Mouse (Mus musculus) adrenal gland, adult 18-20 months (tissue): ENCODE measurements around the gene Zfp944. TPM values are rescaled to one million over a fixed set of nuclear protein-coding genes. Genes with fewer than 3 reads are reported as not detected.
"Not testable (repeated sequence)": the region's sequence is repeated elsewhere in the genome, so short reads cannot be mapped to it uniquely, and the experiment has no call there.

Source experiments
- DNase-seq, 2 experiments: peaks; one replicate each; pipeline ENCODE4 v3.0.0; 2021 to 2022; ENCODE audit warnings: low spot score in 2 of 2
- long read RNA-seq, 2 experiments: library from polyadenylated mRNA; stranded (forward); transcript quantifications; one replicate each; pipeline ENCODE4 v2.0.0; 2021
- total RNA-seq, 2 experiments: library from RNA; stranded (reverse); gene quantifications; 1 replicate in 1 of 2; 2 replicates in 1 of 2; pipeline ENCODE4 v1.2.3; 2021

Zfp944 gene
- 1 to 10 TPM; 5.0 to 6.2 TPM for total RNA-seq
- long read RNA-seq, experiment 1, partial matches to known transcripts: 1 of 8 reads
- long read RNA-seq, experiment 1, other reads (novel, unspliced or antisense): 4 of 8 reads
- long read RNA-seq, experiment 2, transcript Zfp944-201 (6 exons, 2,784 nt): major isoform, 17 of 33 reads
- long read RNA-seq, experiment 2, partial matches to known transcripts: 2 of 33 reads
- long read RNA-seq, experiment 2, other reads (novel, unspliced or antisense): 14 of 33 reads

DNA sequence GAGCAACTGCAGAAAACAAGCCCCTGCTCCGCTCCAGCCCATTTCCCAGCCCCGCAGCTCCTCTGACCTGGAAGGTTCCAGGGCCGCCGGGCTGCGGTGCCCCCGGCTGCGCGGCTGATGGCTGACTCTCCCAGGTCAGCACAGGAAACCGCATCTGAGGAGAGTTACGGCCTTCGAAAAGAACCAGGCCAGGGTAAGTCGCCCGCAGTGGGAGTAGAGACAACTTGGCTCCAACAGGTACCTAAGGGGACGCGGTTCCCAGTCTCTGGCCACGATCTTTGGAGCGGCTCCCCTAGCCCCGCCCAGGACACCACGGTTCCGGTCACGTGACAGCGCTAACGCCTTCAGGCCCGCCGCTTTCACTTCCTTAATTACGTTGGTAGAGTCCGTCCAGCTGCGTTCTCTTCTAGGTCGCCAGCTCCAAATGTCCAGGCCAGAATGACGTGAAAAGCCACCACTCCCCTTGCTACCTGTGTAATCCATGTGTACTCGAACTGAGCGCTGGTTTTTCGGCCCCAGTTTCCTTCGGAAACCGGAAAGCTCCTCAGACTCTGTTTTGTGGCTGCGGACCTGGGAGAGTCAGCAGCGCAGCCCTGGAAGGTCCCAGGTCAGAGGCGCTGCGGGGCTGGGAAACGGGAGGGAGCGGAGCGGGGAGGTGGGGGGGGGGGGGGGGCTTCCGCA lies at the start of gene Zfp944, which contains the start of gene Zfp758:
Gene Zfp944 (minus strand): TSS at position 300 of the 681 bp plus-strand sequence.
Gene Zfp758 (plus strand): TSS at position 353 of the 681 bp plus-strand sequence.
- peak; percentile 42 to 55 for DNase-seq

DNA sequence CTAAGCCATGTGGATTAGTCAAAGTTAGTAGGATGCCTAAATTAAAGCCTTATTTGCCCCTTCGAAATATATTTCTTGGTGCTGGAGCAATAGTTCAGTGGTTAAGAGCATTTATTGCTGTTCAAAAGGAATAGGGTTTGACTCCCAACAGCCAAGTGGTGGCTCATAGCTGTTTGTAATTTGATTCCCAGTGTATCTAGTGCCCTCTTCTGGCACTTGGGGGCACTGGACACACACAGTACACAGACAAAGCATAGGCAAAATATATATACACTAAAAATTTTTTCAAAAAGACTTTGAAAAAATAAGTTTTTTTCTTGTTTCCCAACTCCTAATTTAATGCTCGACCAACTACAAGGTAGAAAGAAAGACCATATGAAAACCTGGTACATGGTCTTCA lies 49.6 kb upstream of the Zfp944 start:
- DNase-seq: peak in 1 of 2 experiments; percentile 24

DNA sequence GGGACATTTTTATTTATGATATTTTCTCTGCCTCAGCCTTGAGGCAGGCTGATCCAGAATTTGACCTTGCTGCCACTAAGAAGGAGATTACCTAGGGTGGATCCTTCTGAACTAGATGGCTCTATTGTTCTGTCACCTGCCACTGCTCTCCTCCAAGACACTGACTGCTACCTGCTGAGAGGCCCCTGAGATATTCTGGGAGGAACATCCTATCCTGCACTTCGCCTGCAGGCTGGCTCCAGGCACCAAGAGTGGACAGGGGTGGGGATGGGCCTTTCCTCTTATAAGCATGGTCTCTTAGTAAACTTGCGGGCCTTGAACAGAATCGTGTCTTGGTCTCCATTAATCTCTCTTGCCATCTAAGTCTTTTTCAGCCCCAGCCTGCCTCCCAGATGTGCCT lies 2.7 kb upstream of the Zfp944 start:
- DNase-seq: no peak

DNA sequence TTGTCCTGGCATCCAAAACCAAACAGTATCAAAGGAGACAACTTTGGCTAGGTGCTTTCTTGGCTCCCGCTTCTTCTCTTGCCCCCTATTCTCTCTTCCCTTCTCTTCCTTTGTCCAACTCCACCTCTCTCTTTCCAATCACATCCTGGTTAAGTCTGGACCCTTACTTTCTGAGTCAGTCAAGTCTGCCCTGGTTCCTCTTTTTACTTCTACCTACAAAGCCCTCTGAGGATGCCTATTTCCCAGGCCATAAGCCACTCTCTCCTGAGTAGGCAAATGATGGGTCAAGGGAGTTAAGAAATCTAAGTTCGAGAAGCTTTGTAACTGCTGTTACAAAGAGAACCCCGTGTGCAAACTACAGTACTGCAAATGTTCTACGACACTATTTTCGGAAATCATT lies 628 bp downstream of the Zfp944 start:
- no peak for DNase-seq

DNA sequence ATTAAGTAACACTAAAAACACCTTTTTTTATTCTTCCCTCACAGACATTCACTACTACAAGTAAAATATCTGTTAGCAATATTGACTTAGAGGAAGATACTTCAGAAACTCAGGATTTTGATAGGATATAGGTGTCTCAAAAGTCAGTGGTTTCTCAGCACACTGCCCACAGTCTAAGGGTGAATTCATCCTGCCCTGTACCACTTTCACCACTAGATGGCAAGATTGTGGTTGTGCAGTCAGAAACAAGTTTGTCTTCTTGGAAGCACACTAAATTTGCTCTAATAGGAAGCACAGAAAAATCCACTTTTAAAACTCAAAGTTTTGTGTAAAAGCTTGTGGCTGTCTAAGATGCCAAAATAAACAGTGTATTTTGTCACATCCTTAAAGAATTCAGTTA lies 8.4 kb downstream of the Zfp944 start:
- DNase-seq: no peak

DNA sequence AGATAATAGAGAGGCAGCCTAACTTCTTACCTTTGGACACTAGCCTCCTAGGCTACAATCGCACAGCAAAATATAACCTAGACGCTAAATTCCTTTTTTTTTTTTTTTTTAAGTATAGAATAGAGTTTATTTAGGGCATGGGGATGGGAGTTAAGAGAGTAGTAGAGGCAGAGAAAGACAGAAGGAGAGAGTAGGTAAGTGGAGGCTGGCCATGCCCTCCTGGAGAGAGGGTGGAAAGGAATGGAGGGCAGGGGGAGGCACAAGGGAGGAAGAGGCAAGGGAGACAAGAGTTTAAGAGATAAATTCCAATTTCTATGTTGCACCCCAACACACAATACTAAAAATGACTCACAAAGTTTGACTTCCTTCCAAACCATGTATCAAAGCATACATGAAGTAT lies 46.0 kb downstream of the Zfp944 start:
- DNase-seq: not testable (repeated sequence)

DNA sequence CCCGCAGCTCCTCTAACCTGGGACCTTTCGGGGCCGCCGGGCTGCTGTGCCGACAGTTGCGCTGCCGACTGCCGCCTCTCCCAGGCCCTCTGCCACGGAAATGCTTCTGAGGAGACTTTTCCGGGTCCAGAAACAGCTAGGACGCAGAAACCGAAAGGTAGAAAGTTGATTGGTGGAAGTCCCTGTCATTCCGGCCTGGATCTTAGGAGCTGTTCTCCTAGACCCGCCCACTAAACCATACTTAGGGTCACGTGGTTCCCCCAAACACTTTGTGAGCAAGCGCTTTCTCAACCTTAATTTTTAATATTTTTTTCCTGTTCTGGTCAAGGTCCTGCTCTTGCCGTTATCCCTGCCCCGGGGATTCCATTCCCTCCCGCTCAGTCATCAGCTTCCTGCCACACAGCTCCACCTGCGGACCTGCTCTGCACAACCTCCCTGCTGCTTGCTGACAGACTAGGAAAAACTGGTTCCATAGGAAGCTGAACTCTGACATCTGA lies 46.4 kb downstream of the Zfp944 start, which contains the start of gene CT030661.1:
Gene CT030661.1 (minus strand): TSS at position 108 of the 497 bp plus-strand sequence.
- DNase-seq: peak; percentile 71 to 73

DNA sequence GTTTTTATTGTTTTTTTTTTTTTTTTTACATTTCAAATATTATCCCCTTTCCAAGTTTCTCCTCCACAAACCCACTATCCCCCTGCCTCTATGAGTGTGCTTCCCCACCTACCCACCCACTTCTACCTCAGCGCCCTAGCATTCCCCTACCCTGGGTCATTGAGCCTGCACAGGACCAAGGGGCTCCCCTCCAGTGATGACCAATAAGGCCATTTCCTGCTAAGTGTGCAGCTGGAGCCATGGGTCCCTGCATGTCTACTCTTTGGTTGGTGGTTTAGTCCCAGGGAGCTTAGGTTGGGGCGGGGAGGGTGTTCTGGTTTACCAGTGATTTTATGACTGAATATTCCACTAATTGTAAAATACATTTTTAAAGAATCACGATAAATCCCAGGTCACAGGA lies 47.0 kb downstream of the Zfp944 start:
- DNase-seq: not testable (repeated sequence)

Other genes with a start within 250 kb of the Zfp944 start
- gene Zfp947, start 195.2 kb downstream of the Zfp944 start, total RNA-seq: under 1 TPM; 0.83 TPM
- gene Zfp994, start 135.8 kb downstream of the Zfp944 start, total RNA-seq: 1 to 10 TPM; 3.1 to 3.3 TPM
- 1 to 10 TPM; 8.5 to 8.7 TPM for gene CT030661.1, start 46.6 kb downstream of the Zfp944 start, total RNA-seq
- 10 to 100 TPM in 1 of 2 experiments, 1 to 10 TPM in 1; 9.2 to 10.6 TPM for gene Zfp758, start 53 bp upstream of the Zfp944 start, total RNA-seq
- 1 to 10 TPM; 6.1 to 6.3 TPM for gene Zfp946, start 62.8 kb upstream of the Zfp944 start, total RNA-seq
- not detected for gene Vmn2r111, start 212.1 kb upstream of the Zfp944 start, total RNA-seq
- not detected for gene Vmn2r112, start 239.6 kb upstream of the Zfp944 start, total RNA-seq